Mouse (Mus musculus): Measurements from ENCODE around the gene Ptges3l. TPM values are rescaled to one million over a fixed set of nuclear protein-coding genes. Genes with fewer than 3 reads are reported as not detected.
A peak's percentile ranks its signal among the peaks of the same experiment; 100 is the strongest.
"Not testable (repeated sequence)": the region's sequence is repeated elsewhere in the genome, so short reads cannot be mapped to it uniquely, and the experiment has no call there.

Gene Ptges3l
- polyA plus RNA-seq, 1 experiment = 1.9 TPM

DNA sequence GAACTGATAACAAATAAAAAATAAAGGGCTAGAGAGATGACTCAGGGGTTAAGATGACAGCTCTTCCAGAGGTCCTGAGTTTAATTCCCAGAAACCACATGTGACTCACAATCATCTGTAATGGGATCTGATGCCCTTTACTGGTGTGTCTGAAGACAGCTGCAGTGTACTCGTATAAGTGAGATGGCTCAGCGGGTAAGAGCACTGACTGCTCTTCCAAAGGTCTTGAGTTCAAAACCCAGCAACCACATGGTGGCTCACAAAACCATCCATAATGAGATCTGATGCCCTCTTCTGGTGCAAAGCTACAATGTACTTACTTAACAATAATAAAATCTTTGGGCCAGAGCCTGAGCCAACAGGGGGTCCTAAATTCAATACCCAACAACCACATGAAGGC is 9.8 kb downstream of the Ptges3l start:
- no peak for DNase-seq (ENCODE audit: low read depth)
- TF ChIP-seq CTCF (IDR thresholded peaks at IDR 0.05; ENCODE audit: borderline replicate concordance, extremely low read depth, insufficient read depth, insufficient read length) (no peak), POLR2A (IDR thresholded peaks at IDR 0.05; ENCODE audit: borderline replicate concordance, extremely low read depth, insufficient read depth, insufficient read length, poor library complexity, severe bottlenecking) (no peak)

DNA sequence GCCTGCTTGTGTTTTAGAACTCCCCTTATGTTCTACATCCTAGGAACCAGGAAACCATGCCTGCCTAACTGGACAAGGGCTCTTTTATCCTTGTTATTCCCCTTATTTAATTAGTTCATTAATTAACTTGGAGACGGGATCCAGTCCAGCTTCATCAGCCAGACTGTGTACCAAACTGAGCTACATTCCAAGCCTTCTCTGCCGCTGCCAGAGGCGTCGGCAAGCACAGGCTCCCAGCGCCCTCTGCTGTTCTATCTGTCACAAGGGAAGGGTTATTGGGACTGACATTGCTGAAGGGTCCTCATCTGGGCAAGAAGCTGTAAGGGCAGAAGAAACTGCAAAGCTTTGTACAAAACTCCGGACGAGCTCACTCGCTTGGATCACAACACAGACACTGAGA is 30.0 kb downstream of the Ptges3l start:
- DNase-seq (ENCODE audit: low read depth) = peak; percentile 92
- no peak for TF ChIP-seq POLR2A (IDR thresholded peaks at IDR 0.05; ENCODE audit: borderline replicate concordance, extremely low read depth, insufficient read depth, insufficient read length, poor library complexity, severe bottlenecking)
- peak; percentile 93 for TF ChIP-seq CTCF (IDR thresholded peaks at IDR 0.05; ENCODE audit: borderline replicate concordance, extremely low read depth, insufficient read depth, insufficient read length)

DNA sequence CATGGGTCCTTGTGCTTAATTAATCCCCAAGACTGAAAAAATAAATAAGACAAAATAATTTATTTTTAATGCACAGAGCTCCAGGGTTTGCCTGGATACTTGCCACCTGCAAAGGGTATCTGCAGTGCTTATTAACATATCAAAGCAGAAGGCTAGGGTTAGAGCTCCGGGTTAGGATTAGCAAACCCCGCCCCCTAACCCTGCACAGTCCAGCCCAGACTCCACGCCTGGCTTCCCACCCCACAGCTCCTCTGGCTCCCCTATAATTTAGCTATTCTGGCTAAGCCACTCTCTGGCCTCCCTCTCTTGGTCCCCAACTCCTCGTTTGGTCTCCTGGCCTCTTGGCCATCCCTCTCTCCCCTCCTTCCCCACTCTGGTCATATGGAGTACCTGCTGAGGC is 43.3 kb downstream of the Ptges3l start:
- DNase-seq (ENCODE audit: low read depth) = peak; percentile 14
- no peak for TF ChIP-seq CTCF (IDR thresholded peaks at IDR 0.05; ENCODE audit: borderline replicate concordance, extremely low read depth, insufficient read depth, insufficient read length)
- TF ChIP-seq POLR2A (IDR thresholded peaks at IDR 0.05; ENCODE audit: borderline replicate concordance, extremely low read depth, insufficient read depth, insufficient read length, poor library complexity, severe bottlenecking) = no peak

DNA sequence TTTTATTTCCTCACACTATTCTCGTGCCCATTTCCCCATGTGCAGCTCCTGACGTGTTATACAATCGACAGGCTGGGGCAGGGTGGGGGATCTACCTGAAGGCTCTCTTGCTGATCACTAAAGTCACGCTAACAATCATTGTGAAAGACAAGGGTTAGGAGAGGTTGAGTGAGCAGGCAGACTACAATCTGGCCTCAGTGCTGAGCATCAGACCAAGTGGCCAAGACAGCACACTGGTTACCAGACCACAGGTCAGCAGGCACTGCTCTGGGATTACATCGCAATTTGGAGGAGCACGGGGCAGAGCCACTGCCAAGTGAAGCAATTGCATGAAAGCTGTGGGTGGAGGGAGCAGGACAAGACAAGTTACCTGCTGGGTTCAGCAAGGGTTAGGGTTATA is 46.2 kb downstream of the Ptges3l start:
- DNase-seq (ENCODE audit: low read depth) = no peak
- no peak for TF ChIP-seq POLR2A (IDR thresholded peaks at IDR 0.05; ENCODE audit: borderline replicate concordance, extremely low read depth, insufficient read depth, insufficient read length, poor library complexity, severe bottlenecking)

DNA sequence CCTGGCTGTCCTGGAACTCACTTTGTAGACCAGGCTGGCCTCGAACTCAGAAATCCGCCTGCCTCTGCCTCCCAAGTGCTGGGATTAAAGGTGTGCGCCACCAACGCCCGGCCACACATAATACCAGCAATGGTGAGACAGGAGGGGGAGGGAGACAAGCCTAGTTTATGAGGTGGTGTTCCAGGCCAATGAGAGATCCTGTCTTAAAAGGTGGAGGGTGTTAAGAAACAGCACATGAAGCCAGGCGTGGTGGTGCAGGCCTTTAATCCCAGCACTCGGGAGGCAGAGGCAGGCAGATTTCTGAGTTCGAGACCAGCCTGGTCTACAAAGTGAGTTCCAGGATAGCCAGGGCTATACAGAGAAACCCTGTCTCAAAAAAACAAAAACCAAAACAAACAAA is 46.9 kb downstream of the Ptges3l start:
- DNase-seq (ENCODE audit: low read depth) = not testable (repeated sequence)

DNA sequence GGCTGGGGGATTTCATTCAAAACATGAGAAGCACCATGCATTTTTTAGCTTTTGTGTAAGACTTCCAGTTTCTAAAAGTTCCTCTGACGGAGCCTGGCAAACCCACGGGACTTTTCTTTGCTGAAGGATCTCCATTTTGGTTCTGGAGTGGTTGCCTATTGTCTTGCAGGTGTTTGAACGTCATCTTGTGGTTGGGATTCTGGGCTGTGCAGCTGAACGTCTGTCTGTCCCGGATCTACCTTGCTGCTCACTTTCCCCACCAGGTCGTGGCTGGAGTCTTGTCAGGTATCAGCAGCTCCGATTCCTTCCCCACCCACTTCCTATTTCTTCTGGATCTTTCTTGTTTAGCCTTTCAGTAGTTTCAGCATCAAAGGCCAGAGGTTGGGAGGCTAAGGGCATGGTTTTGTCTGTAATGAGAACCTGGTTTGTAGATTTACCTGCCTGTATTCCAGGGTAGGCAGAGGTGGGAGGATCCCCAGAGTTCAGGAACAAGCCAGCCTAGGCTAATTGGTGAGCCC is 50.7 kb downstream of the Ptges3l start:
- DNase-seq (ENCODE audit: low read depth) = no peak
- TF ChIP-seq CTCF (IDR thresholded peaks at IDR 0.05; ENCODE audit: borderline replicate concordance, extremely low read depth, insufficient read depth, insufficient read length) = no peak
- no peak for TF ChIP-seq POLR2A (IDR thresholded peaks at IDR 0.05; ENCODE audit: borderline replicate concordance, extremely low read depth, insufficient read depth, insufficient read length, poor library complexity, severe bottlenecking)

DNA sequence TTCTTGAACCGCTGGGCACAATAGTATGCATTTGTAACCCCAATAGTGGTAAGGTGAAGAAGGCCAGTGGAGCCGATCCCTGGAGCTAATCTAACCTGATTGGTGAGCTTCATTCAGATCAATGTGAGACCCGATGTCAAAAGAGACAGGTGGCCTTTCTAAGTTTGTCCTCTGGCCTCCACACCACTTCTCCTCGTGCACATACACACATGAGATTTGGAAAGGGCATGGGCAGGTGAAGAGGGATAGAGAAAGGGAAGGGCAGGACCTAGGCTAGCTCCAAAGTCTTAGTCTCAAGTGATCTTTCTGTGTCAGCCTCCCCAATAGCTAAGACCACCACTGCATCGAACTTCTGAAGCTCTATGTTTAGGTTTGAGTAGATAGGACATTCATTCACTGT is 55.0 kb downstream of the Ptges3l start:
- no peak for DNase-seq (ENCODE audit: low read depth)
- no peak for TF ChIP-seq CTCF (IDR thresholded peaks at IDR 0.05; ENCODE audit: borderline replicate concordance, extremely low read depth, insufficient read depth, insufficient read length)
- no peak for TF ChIP-seq POLR2A (IDR thresholded peaks at IDR 0.05; ENCODE audit: borderline replicate concordance, extremely low read depth, insufficient read depth, insufficient read length, poor library complexity, severe bottlenecking)

Other genes with a start within 250 kb of the Ptges3l start
- gene Ccr10, start 249.9 kb downstream of the Ptges3l start, polyA plus RNA-seq (2012; rRNA removed) = 0.19 and 0.20 TPM in 2 replicates
- gene Ezh1, start 198.9 kb downstream of the Ptges3l start, polyA plus RNA-seq (2012; rRNA removed) = 27.2 and 29.3 TPM in 2 replicates
- gene Ramp2, start 179.3 kb downstream of the Ptges3l start, polyA plus RNA-seq (2012; rRNA removed) = 67.7 and 79.6 TPM in 2 replicates
- 55.2 and 69.3 TPM in 2 replicates for gene Vps25, start 171.6 kb downstream of the Ptges3l start, polyA plus RNA-seq (2012; rRNA removed)
- gene Wnk4, start 164.8 kb downstream of the Ptges3l start, polyA plus RNA-seq (2012; rRNA removed) = 4.0 and 5.3 TPM in 2 replicates
- gene Cntd1, start 146.3 kb downstream of the Ptges3l start, polyA plus RNA-seq (2012; rRNA removed) = 0.53 and 0.79 TPM in 2 replicates
- 158 and 159 TPM in 2 replicates for gene Coa3, start 146.2 kb downstream of the Ptges3l start, polyA plus RNA-seq (2012; rRNA removed)
- 102 and 107 TPM in 2 replicates for gene Becn1, start 123.0 kb downstream of the Ptges3l start, polyA plus RNA-seq (2012; rRNA removed)
- gene Psme3, start 109.1 kb downstream of the Ptges3l start, polyA plus RNA-seq (2012; rRNA removed) = 126 and 149 TPM in 2 replicates
- gene Aoc2, start 100.3 kb downstream of the Ptges3l start, polyA plus RNA-seq (2012; rRNA removed) = 10.1 and 11.5 TPM in 2 replicates
- 0.30 and 0.49 TPM in 2 replicates for gene Aoc3, start 94.7 kb downstream of the Ptges3l start, polyA plus RNA-seq (2012; rRNA removed)
- not detected in 2 replicates for gene G6pc, start 57.8 kb downstream of the Ptges3l start, polyA plus RNA-seq (2012; rRNA removed)
- gene Aarsd1, start 7.7 kb downstream of the Ptges3l start, polyA plus RNA-seq (2012; rRNA removed) = 51.3 and 53.6 TPM in 2 replicates
- 3.6 and 3.9 TPM in 2 replicates for gene Gm27029, start 537 bp downstream of the Ptges3l start, polyA plus RNA-seq (2012; rRNA removed)
- gene Rundc1, start 248 bp downstream of the Ptges3l start, polyA plus RNA-seq (2012; rRNA removed) = 29.9 and 31.2 TPM in 2 replicates
- gene Rpl27, start 17.0 kb upstream of the Ptges3l start, polyA plus RNA-seq (2012; rRNA removed) = 836 and 1,059 TPM in 2 replicates
- 2.6 and 3.2 TPM in 2 replicates for gene Ifi35, start 23.1 kb upstream of the Ptges3l start, polyA plus RNA-seq (2012; rRNA removed)
- 139 and 205 TPM in 2 replicates for gene Rnd2, start 39.7 kb upstream of the Ptges3l start, polyA plus RNA-seq (2012; rRNA removed)
- 169 and 204 TPM in 2 replicates for gene Vat1, start 40.9 kb upstream of the Ptges3l start, polyA plus RNA-seq (2012; rRNA removed)
- gene Brca1, start 126.6 kb upstream of the Ptges3l start, polyA plus RNA-seq (2012; rRNA removed) = 4.1 and 5.5 TPM in 2 replicates
- gene Nbr1, start 126.8 kb upstream of the Ptges3l start, polyA plus RNA-seq (2012; rRNA removed) = 118 and 119 TPM in 2 replicates
- 3.6 and 5.3 TPM in 2 replicates for gene Tmem106a, start 156.9 kb upstream of the Ptges3l start, polyA plus RNA-seq (2012; rRNA removed)
- gene Gm11634, start 173.9 kb upstream of the Ptges3l start, polyA plus RNA-seq (2012; rRNA removed) = not detected in 2 replicates
- gene Rdm1, start 201.9 kb upstream of the Ptges3l start, polyA plus RNA-seq (2012; rRNA removed) = 13.7 and 25.0 TPM in 2 replicates
- 18.9 and 42.0 TPM in 2 replicates for gene Arl4d, start 240.2 kb upstream of the Ptges3l start, polyA plus RNA-seq (2012; rRNA removed)